Mouse (Mus musculus) heart, postnatal 0 days (tissue): Measurements from ENCODE around the gene Gapt. TPM values are rescaled to one million over a fixed set of nuclear protein-coding genes. Genes with fewer than 3 reads are reported as not detected.
A peak's percentile ranks its signal among the peaks of the same experiment; 100 is the strongest.

Experiments used
- ATAC-seq: fragments of 200-750 bp; cut with Nextera tagmentation; 2 replicates; pipeline ENCODE4 v1.8.0; 2017; ENCODE audit warnings: low read depth, moderate number of reproducible peaks, moderate library complexity; ENCODE audit not compliant: insufficient read depth
- DNase-seq: peaks from one replicate; pipeline ENCODE4 v3.0.0-alpha.2; 2016; ENCODE audit warnings: low spot score
- H3K27ac ChIP-seq: fragments of 300-500 bp; sonication (generic); 2 replicates; pipeline ENCODE4 v1.5.1; 2014; ENCODE audit warnings: low read depth, mild to moderate bottlenecking
- H3K27me3 ChIP-seq: fragments of 300-500 bp; sonication (generic); 2 replicates; pipeline ENCODE4 v1.6.1; 2014; ENCODE audit warnings: low read length, mixed read lengths; ENCODE audit not compliant: control insufficient read depth, insufficient read depth
- H3K36me3 ChIP-seq: fragments of 300-500 bp; sonication (generic); replicated peaks from 2 replicates; pipeline ENCODE4 v1.6.1; 2014; ENCODE audit warnings: low read length, mixed read lengths; ENCODE audit not compliant: control insufficient read depth, insufficient read depth
- H3K4me1 ChIP-seq: fragments of 300-500 bp; sonication (generic); 2 replicates; pipeline ENCODE4 v1.6.1; 2014; ENCODE audit warnings: antibody characterized with exemption; ENCODE audit not compliant: control insufficient read depth, insufficient read depth
- H3K4me2 ChIP-seq: fragments of 300-500 bp; sonication (generic); 2 replicates; pipeline ENCODE4 v1.6.1; 2014; ENCODE audit warnings: low read depth, mild to moderate bottlenecking, low read length, moderate library complexity
- H3K4me3 ChIP-seq: fragments of 300-500 bp; sonication (generic); 2 replicates; pipeline ENCODE4 v1.5.1; 2014; ENCODE audit warnings: low read depth, low read length
- H3K9ac ChIP-seq: fragments of 300-500 bp; sonication (generic); replicated peaks from 2 replicates; pipeline ENCODE4 v1.6.1; 2014; ENCODE audit warnings: low read depth, low read length, mixed read lengths
- H3K9me3 ChIP-seq: fragments of 300-500 bp; sonication (generic); replicated peaks from 2 replicates; pipeline ENCODE4 v1.6.1; 2016; ENCODE audit warnings: low read length; ENCODE audit not compliant: control insufficient read depth
- CTCF ChIP-seq: IDR thresholded peaks from 2 replicates; pipeline ENCODE4 v1.5.1; 2016; ENCODE audit warnings: antibody characterized with exemption, control low read depth, low read depth
- EP300 ChIP-seq: IDR thresholded peaks from 2 replicates; pipeline ENCODE4 v1.6.1; 2016; ENCODE audit warnings: antibody characterized with exemption, low read depth
- WGBS: fragments of 180-500 bp; shearing (Covaris S2); extraction: QIAGEN DNeasy Blood & Tissue Kit; methylation state at CpG from one replicate; pipeline ENCODE4 v1.1.7; 2014; 5-methylcytosine and 5-hydroxymethylcytosine counted together
- polyA plus RNA-seq: library from polyadenylated mRNA; unstranded; fragments of >200 nt; fragmentation: Nextera tagmentation; extraction: Ambion mirVana; gene quantifications from 2 replicates; pipeline ENCODE4 v1.2.1, GENCODE M21; 2015
- total RNA-seq: library from RNA; depleted of rRNA; stranded (reverse); fragments of >200 nt; gene quantifications from 2 replicates; pipeline ENCODE4 v1.2.3, GENCODE M21; 2014; ENCODE audit warnings: low replicate concordance; rRNA removed

Gene Gapt
- total and polyA plus RNA-seq, 2 experiments from 2014 or later = 0.10 TPM; not detected in 1

- no peak for TF ChIP-seq EP300
- H3K4me2 ChIP-seq = no peak overlapping the region
- WGBS = 48% methylated on average over 7 of the region's 7 CpGs
Observed at GRCm38 (mm10) chr13:110346707-110347106, 10.3 kb downstream of the Gapt start.

DNA sequence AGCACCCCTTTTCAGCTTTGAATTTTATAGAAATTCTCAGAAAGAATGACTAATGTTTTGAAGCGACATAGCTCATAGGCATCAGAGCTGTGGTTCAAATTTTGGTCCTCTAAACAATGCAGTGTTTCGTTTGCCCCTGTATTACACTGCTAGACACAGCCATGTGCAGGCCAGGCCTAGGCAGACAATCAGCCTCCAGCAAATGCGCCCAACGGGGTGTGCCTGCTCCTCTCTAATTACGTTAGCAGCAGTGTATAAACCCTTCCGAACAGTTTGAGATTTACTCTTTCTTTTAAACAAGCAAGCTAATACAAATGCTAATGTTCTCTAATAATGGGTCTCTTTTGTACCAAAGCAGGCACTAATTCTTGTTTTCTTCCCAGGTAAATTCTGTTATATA, 14.4 kb downstream of the Gapt start:
- no peaks in the 10 kb centered on the region for H3K4me1 ChIP-seq
- WGBS = 83% methylated on average over 6 of the region's 6 CpGs
- H3K4me3 ChIP-seq = no peak overlapping the region
- H3K4me2 ChIP-seq = no peak overlapping the region
- no peak overlapping the region for H3K9ac ChIP-seq
- H3K27ac ChIP-seq = no peak overlapping the region
- DNase-seq = no peak
- H3K27me3 ChIP-seq = no peaks in the 10 kb centered on the region
- ATAC-seq = no peak
- TF ChIP-seq CTCF (no peak), EP300 (no peak)
- no peaks in the 10 kb centered on the region for H3K9me3 ChIP-seq
- no peaks in the 10 kb centered on the region for H3K36me3 ChIP-seq

More at GRCm38 (mm10) chr13:110346707-110347106, 10.3 kb downstream of the Gapt start:
- Histone ChIP-seq H3K27me3 (no peaks in the 10 kb centered on the region), H3K4me1 (no peaks in the 10 kb centered on the region), H3K9ac (no peak overlapping the region), H3K4me3 (no peak overlapping the region), H3K36me3 (no peaks in the 10 kb centered on the region), H3K27ac (no peak overlapping the region), H3K9me3 (no peaks in the 10 kb centered on the region)
- no peak for DNase-seq
- ATAC-seq = no peak

- ATAC-seq (no peak), DNase-seq (no peak)
- H3K27me3 ChIP-seq = no peaks in the 10 kb centered on the region
- no peak overlapping the region for H3K4me2 ChIP-seq
- no peaks in the 10 kb centered on the region for H3K4me1 ChIP-seq
- H3K4me3 ChIP-seq = no peak overlapping the region
- H3K36me3 ChIP-seq = no peaks in the 10 kb centered on the region
- WGBS = 89% methylated on average over 14 of the region's 14 CpGs
- H3K9ac ChIP-seq = no peak overlapping the region
- TF ChIP-seq CTCF (no peak), EP300 (no peak)
- H3K27ac ChIP-seq = no peak overlapping the region
- H3K9me3 ChIP-seq = no peaks in the 10 kb centered on the region
Observed at GRCm38 (mm10) chr13:110332958-110333597, 23.9 kb downstream of the Gapt start.

GRCm38 (mm10) chr13:110318746-110319145, 38.3 kb downstream of the Gapt start:
- DNase-seq (peak; percentile 32), ATAC-seq (no peak)
- Histone ChIP-seq H3K9ac (no peak overlapping the region), H3K27me3 (no peaks in the 10 kb centered on the region), H3K4me1 (no peaks in the 10 kb centered on the region), H3K27ac (no peak overlapping the region), H3K36me3 (no peaks in the 10 kb centered on the region), H3K4me3 (no peak overlapping the region), H3K4me2 (no peak overlapping the region), H3K9me3 (no peaks in the 10 kb centered on the region)
- TF ChIP-seq EP300 (no peak), CTCF (peak; percentile 42)
- WGBS = 18% methylated on average over 4 of the region's 4 CpGs

- ATAC-seq = no peak
- DNase-seq = no peak
- H3K9me3 ChIP-seq = no peaks in the 10 kb centered on the region
- 74% methylated on average over 5 of the region's 5 CpGs for WGBS
- no peak overlapping the region for H3K27ac ChIP-seq
- no peak overlapping the region for H3K9ac ChIP-seq
- no peak overlapping the region for H3K4me2 ChIP-seq
- TF ChIP-seq EP300 = no peak
- TF ChIP-seq CTCF = no peak
- H3K4me1 ChIP-seq = no peaks in the 10 kb centered on the region
- H3K4me3 ChIP-seq = no peak overlapping the region
- no peaks in the 10 kb centered on the region for H3K36me3 ChIP-seq
- no peaks in the 10 kb centered on the region for H3K27me3 ChIP-seq
Observed at GRCm38 (mm10) chr13:110307188-110307587, 49.8 kb downstream of the Gapt start.

Other genes starting within 250 kb of the Gapt start
- 0.04 and 0.08 TPM in 2 replicates for gene Rab3c, start 76.2 kb downstream of the Gapt start, total RNA-seq
- 0.56 and 0.60 TPM in 2 replicates for gene Rab3c, start 76.2 kb downstream of the Gapt start, polyA plus RNA-seq
- 85.4 and 99.3 TPM in 2 replicates for gene Plk2, start 37.8 kb upstream of the Gapt start, total RNA-seq
- 54.9 and 58.6 TPM in 2 replicates for gene Plk2, start 37.8 kb upstream of the Gapt start, polyA plus RNA-seq